Mouse (Mus musculus): ENCODE data around the gene Plekha6.

DNA sequence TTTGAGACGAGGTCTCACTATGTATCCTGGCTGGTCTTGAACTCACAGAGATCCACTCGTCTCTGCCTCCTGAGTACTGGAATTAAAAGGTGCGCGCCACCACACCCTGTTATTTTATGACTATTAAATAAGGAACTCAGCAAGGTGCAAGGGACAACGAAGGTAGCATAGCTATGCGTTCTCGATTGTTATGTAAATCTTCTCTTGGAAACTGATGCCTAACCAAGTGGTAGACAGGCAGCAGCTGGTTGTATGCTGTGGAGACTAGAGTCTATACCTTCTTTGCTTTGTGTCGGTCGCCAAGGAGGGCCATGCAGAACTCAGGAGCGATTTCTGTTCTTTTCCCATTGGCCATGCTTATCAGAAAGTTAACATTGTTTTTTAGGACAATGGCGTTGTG lies 45.0 kb downstream of the Plekha6 start:
- no peak for TF ChIP-seq FLI1 (IDR thresholded peaks at IDR 0.05; ENCODE audit: low read length)
- TF ChIP-seq GATA1 (IDR thresholded peaks at IDR 0.05; ENCODE audit: borderline replicate concordance, low read length), result no peak
